Mouse (Mus musculus) left cerebral cortex, adult 9 months (tissue): ENCODE data around the gene Gm10718.
"Not testable (repeated sequence)": the region's sequence is repeated elsewhere in the genome, so short reads cannot be mapped to it uniquely, and the experiment has no call there.

Source experiments
- DNase-seq, 2 experiments: peaks; one replicate each; pipeline ENCODE4 v3.0.0; 2022; ENCODE audit warnings: low spot score in 2 of 2

Gm10718 gene

DNA sequence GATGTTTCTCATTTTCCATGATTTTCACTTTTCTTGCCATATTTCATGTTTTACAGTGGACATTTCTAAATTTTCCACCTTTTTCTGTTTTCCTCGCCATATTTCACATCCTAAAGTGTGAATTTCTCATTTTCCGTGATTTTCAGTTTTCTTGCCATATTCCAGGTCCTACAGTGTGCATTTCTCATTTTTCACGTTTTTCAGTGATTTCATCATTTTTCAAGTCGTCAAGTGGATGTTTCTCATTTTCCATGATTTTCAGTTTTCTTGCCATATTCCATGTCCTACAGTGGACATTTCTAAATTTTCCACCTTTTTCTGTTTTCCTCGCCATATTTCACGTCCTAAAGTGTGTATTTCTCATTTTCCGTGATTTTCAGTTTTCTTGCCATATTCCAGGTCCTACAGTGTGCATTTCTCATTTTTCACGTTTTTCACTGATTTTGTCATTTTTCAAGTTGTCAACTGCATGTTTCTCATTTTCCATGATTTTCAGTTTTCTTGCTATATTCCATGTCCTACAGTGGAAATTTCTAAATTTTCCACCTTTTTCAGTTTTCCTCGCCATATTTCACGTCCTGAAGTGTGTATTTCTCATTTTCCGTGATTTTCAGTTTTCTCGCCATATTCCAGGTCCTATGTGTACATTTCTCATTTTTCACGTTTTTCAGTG, at the start of gene Gm10718:
Gene Gm10718, plus strand, starts transcription at position 236 of the 673 bp plus-strand sequence.
- peak; percentile 45 to 72 for DNase-seq

DNA sequence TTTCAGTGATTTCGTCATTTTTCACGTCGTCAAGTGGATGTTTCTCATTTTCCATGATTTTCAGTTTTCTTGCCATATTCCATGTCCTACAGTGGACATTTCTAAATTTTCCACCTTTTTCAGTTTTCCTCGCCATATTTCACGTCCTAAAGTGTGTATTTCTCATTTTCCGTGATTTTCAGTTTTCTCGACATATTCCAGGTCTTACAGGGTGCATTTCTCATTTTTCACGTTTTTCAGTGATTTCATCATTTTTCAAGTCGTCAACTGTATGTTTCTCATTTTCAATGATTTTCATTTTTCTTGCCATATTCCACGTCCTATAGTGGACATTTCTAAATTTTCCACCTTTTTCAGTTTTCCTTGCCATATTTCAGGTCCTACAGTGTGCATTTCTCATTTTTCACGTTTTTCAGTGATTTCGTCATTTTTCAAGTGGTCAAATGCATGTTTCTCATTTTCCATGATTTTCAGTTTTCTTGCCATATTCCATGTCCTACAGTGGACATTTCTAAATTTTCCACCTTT, 22.8 kb upstream of the Gm10718 start, which contains the start of gene Gm10722:
Gene Gm10722, plus strand, starts transcription at position 478 of the 528 bp plus-strand sequence.
- peak in 1 of 2 experiments; percentile 10 for DNase-seq

DNA sequence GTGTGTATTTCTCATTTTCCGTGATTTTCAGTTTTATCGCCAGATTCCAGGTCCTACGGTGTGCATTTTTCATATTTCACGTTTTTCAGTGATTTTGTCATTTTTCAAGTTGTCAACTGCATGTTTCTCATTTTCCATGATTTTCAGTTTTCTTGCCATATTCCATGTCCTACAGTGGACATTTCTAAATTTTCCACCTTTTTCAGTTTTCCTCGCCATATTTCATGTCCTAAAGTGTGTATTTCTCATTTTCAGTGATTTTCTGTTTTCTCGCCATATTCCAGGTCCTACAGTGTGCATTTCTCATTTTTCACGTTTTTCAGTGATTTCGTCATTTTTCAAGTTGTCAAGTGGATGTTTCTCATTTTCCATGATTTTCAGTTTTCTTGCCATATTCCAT, 22.3 kb upstream of the Gm10718 start:
- peak; percentile 9 to 17 for DNase-seq

DNA sequence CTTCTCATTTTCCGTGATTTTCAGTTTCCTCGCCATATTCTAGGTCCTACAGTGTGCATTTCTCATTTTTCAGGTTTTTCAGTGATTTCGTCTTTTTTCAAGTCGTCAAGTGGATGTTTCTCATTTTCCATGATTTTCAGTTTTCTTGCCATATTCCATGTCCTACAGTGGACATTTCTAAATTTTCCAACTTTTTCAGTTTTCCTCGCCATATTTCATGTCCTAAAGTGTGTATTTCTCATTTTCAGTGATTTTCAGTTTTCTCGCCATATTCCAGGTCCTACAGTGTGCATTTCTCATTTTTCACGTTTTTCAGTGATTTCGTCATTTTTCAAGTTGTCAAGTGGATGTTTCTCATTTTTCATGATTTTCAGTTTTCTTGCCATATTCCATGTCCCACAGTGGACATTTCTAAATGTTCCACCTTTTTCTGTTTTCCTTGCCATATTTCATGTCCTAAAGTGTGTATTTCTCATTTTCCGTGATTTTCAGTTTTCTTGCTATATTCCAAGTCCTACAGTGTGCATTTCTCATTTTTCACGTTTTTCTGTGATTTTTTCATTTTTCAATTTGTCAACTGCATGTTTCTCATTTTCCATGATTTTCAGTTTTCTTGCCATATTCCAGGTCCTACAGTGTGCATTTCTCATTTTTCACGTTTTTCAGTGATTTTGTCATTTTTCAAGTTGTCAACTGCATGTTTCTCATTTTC, 21.2 kb upstream of the Gm10718 start:
- DNase-seq: peak; percentile 99 to 100

DNA sequence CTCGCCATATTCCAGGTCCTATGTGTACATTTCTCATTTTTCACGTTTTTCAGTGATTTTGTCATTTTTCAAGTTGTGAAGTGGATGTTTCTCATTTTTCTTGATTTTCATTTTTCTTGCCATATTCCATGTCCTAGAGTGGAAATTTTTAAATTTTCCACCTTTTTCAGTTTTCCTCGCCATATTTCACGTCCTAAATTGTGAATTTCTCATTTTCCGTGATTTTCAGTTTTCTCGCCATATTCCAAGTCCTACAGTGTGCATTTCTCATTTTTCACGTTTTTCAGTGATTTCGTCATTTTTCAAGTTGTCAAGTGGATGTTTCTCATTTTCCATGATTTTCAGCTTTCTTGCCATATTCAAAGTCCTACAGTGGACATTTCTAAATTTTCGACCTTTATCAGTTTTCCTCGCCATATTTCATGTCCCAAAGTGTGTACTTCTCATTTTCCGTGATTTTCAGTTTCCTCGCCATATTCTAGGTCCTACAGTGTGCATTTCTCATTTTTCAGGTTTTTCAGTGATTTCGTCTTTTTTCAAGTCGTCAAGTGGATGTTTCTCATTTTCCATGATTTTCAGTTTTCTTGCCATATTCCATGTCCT, 20.5 kb upstream of the Gm10718 start, which contains the start of gene Gm11168:
Gene Gm11168, plus strand, starts transcription at position 553 of the 603 bp plus-strand sequence.
- DNase-seq: not testable (repeated sequence)

DNA sequence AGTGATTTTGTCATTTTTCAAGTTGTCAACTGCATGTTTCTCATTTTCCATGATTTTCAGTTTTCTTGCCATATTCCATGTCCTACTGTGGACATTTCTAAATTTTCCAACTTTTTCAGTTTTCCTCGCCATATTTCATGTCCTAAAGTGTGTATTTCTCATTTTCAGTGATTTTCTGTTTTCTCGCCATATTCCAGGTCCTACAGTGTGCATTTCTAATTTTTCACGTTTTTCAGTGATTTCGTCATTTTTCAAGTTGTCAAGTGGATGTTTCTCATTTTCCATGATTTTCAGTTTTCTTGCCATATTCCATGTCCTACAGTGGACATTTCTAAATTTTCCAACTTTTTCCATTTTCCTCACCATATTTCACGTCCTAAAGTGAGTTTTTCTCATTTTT, 17.2 kb upstream of the Gm10718 start:
- not testable (repeated sequence) for DNase-seq

DNA sequence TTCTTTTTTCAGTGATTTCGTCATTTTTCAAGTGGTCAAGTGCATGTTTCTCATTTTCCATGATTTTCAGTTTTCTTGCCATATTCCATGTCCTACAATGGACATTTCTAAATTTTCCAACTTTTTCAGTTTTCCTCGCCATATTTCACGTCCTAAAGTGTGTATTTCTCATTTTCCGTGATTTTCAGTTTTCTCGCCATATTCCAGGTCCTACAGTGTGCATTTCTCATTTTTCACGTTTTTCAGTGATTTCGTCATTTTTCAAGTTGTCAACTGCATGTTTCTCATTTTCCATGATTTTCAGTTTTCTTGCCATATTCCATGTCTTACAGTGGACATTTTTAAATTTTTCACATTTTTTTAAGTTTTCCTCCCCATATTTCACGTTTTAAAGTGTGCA, 16.7 kb upstream of the Gm10718 start:
- peak; percentile 96 to 100 for DNase-seq

DNA sequence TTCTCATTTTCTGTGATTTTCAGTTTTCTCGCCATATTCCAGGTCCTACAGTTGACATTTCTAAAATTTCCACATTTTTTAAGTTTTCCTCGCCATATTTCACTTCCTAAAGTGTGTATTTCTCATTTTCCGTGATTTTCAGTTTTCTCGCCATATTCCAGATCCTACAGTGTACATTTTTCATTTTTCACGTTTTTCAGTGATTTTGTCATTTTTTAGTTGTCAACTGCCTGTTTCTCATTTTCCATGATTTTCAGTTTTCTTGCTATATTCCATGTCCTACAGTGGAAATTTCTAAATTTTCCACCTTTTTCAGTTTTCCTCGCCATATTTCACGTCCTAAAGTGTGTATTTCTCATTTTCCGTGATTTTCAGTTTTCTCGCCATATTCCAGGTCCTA, 16.1 kb upstream of the Gm10718 start:
- DNase-seq: not testable (repeated sequence)

DNA sequence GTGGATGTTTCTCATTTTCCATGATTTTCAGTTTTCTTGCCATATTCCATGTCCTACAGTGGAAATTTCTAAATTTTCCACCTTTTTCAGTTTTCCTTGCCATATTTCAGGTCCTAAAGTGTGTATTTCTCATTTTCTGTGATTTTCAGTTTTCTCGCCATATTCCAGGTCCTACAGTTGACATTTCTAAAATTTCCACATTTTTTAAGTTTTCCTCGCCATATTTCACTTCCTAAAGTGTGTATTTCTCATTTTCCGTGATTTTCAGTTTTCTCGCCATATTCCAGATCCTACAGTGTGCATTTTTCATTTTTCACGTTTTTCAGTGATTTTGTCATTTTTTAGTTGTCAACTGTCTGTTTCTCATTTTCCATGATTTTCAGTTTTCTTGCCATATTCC, 14.0 kb upstream of the Gm10718 start:
- DNase-seq: not testable (repeated sequence)

DNA sequence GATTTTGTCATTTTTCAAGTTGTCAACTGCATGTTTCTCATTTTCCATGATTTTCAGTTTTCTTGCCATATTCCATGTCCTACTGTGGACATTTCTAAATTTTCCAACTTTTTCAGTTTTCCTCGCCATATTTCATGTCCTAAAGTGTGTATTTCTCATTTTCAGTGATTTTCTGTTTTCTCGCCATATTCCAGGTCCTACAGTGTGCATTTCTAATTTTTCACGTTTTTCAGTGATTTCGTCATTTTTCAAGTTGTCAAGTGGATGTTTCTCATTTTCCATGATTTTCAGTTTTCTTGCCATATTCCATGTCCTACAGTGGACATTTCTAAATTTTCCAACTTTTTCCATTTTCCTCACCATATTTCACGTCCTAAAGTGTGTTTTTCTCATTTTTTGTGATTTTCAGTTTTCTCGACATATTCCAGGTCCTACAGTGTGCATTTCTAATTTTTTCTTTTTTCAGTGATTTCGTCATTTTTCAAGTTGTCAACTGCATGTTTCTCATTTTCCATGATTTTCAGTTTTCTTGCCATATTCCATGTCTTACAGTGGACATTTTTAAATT, 11.2 kb upstream of the Gm10718 start:
- not testable (repeated sequence) for DNase-seq

DNA sequence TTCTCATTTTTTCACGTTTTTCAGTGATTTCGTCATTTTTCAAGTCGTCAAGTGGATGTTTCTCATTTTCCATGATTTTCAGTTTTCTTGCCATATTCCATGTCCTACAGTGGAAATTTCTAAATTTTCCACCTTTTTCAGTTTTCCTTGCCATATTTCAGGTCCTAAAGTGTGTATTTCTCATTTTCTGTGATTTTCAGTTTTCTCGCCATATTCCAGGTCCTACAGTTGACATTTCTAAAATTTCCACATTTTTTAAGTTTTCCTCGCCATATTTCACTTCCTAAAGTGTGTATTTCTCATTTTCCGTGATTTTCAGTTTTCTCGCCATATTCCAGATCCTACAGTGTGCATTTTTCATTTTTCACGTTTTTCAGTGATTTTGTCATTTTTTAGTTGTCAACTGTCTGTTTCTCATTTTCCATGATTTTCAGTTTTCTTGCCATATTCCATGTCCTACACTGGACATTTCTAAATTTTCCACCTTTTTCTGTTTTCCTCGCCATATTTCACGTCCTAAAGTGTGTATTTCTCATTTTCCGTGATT, 10.5 kb upstream of the Gm10718 start, which contains the start of gene Gm10721:
Gene Gm10721, plus strand, starts transcription at position 408 of the 547 bp plus-strand sequence.
- DNase-seq: not testable (repeated sequence)

DNA sequence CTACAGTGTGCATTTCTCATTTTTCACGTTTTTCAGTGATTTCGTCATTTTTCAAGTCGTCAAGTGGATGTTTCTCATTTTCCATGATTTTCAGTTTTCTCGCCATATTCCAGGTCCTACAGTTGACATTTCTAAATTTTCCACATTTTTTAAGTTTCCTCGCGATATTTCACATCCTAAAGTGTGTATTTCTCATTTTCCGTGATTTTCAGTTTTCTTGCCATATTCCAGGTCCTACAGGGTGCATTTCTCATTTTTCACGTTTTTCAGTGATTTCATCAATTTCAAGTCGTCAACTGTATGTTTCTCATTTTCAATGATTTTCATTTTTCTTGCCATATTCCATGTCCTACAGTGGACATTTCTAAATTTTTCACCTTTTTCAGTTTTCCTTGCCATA, 8.0 kb upstream of the Gm10718 start, which contains the start of gene Gm10720:
Gene Gm10720, plus strand, starts transcription at position 301 of the 400 bp plus-strand sequence.
- not testable (repeated sequence) for DNase-seq

DNA sequence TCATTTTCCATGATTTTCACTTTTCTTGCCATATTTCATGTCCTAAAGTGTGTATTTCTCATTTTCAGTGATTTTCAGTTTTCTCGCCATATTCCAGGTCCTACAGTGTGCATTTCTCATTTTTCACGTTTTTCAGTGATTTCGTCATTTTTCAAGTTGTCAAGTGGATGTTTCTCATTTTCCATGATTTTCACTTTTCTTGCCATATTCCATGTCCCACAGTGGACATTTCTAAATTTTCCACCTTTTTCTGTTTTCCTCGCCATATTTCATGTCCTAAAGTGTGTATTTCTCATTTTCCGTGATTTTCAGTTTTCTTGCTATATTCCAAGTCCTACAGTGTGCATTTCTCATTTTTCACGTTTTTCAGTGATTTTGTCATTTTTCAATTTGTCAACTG, 7.5 kb upstream of the Gm10718 start:
- not testable (repeated sequence) for DNase-seq

DNA sequence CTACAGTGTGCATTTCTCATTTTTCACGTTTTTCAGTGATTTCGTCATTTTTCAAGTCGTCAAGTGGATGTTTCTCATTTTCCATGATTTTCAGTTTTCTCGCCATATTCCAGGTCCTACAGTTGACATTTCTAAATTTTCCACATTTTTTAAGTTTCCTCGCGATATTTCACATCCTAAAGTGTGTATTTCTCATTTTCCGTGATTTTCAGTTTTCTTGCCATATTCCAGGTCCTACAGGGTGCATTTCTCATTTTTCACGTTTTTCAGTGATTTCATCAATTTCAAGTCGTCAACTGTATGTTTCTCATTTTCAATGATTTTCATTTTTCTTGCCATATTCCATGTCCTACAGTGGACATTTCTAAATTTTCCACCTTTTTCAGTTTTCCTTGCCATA, 6.2 kb upstream of the Gm10718 start, which contains the start of gene Gm10719:
Gene Gm10719, plus strand, starts transcription at position 301 of the 400 bp plus-strand sequence.
- not testable (repeated sequence) for DNase-seq

DNA sequence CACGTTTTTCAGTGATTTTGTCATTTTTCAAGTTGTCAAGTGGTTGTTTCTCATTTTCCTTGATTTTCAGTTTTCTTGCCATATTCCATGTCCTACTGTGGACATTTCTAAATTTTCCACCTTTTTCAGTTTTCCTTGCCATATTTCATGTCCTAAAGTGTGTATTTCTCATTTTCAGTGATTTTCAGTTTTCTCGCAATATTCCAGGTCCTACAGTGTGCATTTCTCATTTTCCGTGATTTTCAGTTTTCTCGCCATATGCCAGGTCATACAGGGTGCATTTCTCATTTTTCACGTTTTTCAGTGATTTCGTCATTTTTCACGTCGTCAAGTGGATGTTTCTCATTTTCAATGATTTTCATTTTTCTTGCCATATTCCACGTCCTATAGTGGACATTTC, 4.4 kb upstream of the Gm10718 start:
- not testable (repeated sequence) for DNase-seq

DNA sequence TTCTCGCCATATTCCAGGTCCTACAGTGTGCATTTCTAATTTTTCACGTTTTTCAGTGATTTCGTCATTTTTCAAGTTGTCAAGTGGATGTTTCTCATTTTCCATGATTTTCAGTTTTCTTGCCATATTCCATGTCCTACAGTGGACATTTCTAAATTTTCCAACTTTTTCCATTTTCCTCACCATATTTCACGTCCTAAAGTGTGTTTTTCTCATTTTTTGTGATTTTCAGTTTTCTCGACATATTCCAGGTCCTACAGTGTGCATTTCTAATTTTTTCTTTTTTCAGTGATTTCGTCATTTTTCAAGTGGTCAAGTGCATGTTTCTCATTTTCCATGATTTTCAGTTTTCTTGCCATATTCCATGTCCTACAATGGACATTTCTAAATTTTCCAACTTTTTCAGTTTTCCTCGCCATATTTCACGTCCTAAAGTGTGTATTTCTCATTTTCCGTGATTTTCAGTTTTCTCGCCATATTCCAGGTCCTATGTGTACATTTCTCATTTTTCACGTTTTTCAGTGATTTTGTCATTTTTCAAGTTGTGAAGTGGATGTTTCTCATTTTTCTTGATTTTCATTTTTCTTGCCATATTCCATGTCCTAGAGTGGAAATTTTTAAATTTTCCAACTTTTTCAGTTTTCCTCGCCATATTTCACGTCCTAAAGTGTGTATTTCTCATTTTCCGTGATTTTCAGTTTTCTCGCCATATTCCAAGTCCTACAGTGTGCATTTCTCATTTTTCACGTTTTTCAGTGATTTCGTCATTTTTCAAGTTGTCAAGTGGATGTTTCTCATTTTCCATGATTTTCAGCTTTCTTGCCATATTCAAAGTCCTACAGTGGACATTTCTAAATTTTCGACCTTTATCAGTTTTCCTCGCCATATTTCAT, 3.3 kb upstream of the Gm10718 start:
- peak; percentile 10 to 54 for DNase-seq

DNA sequence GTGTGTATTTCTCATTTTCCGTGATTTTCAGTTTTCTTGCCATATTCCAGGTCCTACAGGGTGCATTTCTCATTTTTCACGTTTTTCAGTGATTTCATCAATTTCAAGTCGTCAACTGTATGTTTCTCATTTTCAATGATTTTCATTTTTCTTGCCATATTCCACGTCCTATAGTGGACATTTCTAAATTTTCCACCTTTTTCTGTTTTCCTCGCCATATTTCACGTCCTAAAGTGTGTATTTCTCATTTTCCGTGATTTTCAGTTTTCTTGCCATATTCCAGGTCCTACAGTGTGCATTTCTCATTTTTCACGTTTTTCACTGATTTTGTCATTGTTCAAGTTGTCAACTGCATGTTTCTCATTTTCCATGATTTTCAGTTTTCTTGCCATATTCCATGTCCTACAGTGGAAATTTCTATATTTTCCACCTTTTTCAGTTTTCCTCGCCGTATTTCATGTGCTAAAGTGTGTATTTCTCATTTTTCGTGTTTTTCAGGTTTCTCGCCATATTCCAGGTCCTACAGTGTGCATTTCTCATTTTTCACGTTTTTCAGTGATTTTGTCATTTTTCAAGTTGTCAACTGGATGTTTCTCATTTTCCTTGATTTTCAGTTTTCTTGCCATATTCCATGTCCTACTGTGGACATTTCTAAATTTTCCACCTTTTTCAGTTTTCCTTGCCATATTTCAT, 885 bp upstream of the Gm10718 start:
- DNase-seq: peak; percentile 59 to 90

DNA sequence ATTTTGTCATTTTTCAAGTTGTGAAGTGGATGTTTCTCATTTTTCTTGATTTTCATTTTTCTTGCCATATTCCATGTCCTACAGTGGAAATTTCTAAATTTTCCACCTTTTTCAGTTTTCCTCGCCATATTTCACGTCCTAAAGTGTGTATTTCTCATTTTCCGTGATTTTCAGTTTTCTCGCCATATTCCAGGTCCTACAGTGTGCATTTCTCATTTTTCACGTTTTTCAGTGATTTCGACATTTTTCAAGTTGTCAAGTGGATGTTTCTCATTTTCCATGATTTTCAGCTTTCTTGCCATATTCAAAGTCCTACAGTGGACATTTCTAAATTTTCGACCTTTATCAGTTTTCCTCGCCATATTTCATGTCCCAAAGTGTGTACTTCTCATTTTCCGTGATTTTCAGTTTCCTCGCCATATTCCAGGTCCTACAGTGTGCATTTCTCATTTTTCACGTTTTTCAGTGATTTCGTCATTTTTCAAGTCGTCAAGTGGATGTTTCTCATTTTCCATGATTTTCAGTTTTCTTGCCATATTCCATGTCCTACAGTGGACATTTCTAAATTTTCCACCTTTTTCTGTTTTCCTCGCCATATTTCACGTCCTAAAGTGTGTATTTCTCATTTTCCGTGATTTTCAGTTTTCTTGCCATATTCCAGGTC, 770 bp downstream of the Gm10718 start:
- peak; percentile 98 to 100 for DNase-seq

DNA sequence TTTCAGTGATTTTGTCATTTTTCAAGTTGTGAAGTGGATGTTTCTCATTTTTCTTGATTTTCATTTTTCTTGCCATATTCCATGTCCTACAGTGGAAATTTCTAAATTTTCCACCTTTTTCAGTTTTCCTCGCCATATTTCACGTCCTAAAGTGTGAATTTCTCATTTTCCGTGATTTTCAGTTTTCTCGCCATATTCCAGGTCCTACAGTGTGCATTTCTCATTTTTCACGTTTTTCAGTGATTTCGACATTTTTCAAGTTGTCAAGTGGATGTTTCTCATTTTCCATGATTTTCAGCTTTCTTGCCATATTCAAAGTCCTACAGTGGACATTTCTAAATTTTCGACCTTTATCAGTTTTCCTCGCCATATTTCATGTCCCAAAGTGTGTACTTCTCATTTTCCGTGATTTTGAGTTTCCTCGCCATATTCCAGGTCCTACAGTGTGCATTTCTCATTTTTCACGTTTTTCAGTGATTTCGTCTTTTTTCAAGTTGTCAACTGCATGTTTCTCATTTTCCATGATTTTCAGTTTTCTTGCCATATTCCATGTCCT, 1.6 kb downstream of the Gm10718 start, which contains the start of gene Gm10717:
Gene Gm10717, plus strand, starts transcription at position 506 of the 556 bp plus-strand sequence.
- DNase-seq: peak in 1 of 2 experiments; percentile 60
